Mouse (Mus musculus): Measurements from ENCODE around the gene Gm16442.
"Not testable (repeated sequence)": the region's sequence is repeated elsewhere in the genome, so short reads cannot be mapped to it uniquely, and the experiment has no call there.

The Gm16442 gene

GRCm38 (mm10) chr7:20122479-20122878, at the start of gene Gm16442:
Gene Gm16442 (minus strand): TSS chr7:20122579.
- not testable (repeated sequence) for DNase-seq (ENCODE audit: low read depth, low spot score)

GRCm38 (mm10) chr7:20168277-20168676, 45.9 kb upstream of the Gm16442 start, which contains the start of gene Vmn1r94:
Gene Vmn1r94 (minus strand): TSS chr7:20168377.
- DNase-seq (ENCODE audit: low read depth, low spot score): not testable (repeated sequence)

DNA sequence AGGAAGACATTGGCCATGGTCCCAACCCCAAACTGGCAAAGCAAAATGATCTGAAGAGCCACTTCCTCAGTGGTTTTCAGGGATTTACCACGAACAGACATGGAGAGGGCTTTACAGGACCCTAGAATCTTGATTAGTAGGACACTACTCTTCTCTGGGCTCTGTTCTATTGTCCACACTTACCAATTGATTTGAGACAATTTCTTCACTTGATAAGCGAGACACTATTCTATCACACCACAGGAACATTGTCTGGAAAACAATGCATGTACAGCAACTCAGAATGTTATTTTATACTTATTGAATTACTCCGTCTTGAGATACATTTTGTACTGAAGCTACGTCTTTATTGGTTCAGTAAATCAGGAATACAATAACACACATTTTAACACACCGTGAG, 16.6 kb upstream of the Gm16442 start, which contains the start of gene Vmn1r93:
Gene Vmn1r93 (minus strand): TSS at position 101 of the 400 bp plus-strand sequence.
- not testable (repeated sequence) for DNase-seq (ENCODE audit: low read depth, low spot score)

DNA sequence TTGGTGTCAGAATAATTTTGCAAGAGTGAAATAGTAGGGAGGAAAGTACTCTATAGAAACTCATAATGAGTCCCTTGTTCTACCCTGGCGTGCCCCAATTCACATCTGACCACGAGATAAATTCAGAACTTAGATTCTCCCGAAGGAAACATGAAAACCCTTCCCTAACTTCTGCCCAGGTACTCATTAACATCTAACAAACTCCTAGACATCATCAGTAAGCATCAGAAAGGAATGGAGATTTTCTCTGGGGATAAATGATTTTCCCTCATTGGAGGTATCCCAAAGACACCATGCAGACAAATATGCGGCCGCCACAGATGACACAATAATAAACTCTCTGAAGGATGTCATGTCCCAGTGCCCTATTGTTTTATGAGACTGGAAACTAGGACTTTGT, 23.0 kb downstream of the Gm16442 start, which contains the start of gene Vmn1r91:
Gene Vmn1r91 (plus strand): TSS at position 301 of the 400 bp plus-strand sequence.
- DNase-seq (ENCODE audit: low read depth, low spot score): not testable (repeated sequence)

DNA sequence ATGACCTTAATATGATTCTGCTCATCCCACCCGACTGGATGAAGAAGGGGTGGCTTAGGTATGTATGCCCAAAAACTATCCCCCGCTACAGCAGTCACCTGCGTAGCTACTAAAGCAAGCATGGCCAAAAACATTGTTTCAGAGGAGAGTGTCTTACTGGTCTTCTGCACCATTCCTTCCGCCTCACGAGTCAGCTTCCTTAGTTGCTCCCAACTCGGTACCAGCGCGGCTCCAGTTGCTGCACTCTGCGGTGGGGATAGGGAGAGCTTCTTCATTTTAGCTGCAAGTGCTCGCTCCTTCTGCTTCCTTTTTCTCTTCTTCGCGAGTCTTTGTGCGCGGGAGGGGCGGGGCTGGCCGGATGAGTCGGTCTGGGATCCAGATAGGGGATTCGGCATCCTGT, 44.3 kb downstream of the Gm16442 start:
- DNase-seq (ENCODE audit: low read depth, low spot score): not testable (repeated sequence)

Data from ZHBTc4 (cell line).